Mouse (Mus musculus) ovary, adult 2 months (tissue): Measurements from ENCODE around the gene Acoxl. TPM values are rescaled to one million over a fixed set of nuclear protein-coding genes. Genes with fewer than 3 reads are reported as not detected.

Source experiments
- polyA plus RNA-seq: library from polyadenylated mRNA; depleted of rRNA; stranded (reverse); fragments of >200 nt; gene quantifications from 2 replicates; pipeline ENCODE4 v1.2.3, GENCODE M21; 2012; rRNA removed

The Acoxl gene
- 0.67 and 0.73 TPM in 2 replicates for polyA plus RNA-seq

GRCm38 (mm10) chr2:127838576-127838975 is at the start of gene Acoxl:
Gene Acoxl, plus strand, starts transcription at chr2:127838876.

DNA sequence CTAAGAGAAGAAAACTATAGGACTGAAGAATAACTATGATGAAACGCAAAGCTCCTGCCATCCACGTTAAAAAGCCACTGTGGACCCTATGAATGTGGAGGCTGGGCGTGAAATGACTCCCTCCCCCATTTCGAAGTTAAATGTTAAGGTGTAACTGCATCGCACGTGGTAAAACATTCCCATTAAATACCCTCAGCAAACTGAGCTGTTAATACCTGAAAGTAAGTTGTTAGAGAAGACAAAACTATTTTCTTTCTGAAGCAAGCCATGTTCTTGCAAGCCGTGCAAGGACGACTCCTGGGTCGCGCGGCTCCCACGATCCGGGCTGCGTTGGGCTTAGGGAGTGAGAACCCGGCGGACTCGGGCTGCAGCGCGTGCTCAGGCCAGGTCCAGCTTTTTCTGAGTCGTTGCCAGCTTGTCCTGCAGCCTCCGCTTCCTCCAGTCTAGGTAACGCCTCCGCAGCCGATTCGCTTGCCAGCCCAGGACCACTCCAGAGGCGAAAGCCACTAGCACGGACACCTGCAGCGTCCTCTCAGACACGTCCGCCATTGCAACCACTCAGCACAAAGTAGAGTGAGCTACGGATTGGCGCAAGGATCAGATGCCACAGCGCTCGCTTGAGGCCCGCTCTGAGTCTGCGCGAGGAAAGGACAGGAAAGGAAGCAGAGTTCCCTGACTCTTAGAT is 46.6 kb upstream of the Acoxl start, which contains the start of gene Mtln:
Gene Mtln (minus strand): TSS at position 570 of the 685 bp plus-strand sequence.

DNA sequence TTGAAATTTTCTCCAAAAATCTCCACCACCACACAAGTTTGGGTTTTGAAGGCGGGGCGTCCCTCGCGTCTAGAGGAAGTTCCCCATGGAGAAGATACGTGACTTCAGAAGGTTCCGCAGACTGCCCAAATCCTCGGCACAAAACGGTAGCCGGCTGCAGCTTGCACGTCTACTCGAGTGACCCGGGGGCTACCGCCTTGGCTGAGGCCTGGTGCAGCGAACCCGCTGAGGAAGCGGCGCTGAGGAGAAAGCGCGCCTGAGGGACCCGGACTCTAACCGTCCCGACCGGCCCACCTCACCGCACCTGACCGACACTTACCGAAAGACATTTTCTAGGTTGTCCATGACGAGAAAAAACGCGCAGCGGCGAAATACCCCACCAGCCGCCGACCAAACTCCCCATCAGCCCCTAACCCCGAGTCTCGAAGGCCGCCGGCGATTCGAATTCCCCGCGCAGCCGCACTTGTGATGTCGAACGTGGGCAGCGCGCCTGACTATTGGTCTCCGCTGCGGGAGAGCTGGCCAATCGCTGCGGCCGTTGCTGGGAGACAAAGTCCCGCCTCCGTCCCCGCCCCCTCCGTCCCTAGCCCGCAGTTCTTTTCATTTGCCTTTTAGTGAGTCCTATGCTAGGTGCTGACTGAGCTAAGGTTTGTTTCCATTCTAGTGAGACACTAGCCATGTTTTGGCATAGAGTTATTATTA is 7.1 kb upstream of the Acoxl start, which contains the start of gene Bub1:
Gene Bub1 (minus strand): TSS at position 465 of the 702 bp plus-strand sequence.

DNA sequence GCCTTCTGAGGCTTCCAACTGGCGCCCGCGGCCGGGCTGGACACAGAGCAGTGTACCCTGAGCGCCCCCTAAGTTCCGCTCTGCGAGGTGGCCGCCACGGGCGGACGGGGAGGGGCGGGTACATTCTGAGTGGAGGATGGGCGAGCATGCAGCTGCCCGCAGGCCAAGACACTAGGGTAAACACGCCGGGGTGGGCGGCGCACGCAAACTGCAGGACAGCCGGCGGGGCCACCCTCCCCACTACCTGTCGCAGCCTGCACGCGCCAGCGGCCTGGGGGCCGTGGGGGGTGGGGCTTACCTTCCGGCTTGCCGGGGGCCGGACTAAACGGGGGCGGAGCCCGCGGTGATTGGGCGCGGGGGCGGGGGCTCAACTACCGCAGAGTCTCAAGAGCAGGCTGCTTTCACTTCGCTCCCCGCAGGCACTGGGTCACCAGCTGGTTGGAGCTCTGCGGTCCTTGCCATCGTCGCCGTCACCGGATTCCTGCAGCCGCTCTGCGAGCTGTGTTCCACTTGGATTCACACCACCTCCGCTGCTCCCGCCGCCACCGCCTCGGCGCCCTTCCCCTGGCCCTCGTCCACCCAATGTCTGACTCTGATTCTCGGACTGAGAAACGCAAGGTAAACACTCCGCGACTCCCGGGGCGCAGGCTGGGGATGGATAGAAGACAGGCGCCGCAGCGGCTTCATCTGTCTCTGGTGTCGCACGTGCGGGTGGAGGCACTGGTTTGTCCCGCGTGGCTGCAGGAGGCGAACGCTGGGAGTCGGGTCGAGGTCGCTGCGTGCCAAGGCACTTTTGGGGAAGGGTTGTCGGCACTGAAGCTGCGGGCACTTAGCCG is 287.2 kb downstream of the Acoxl start, which contains the start of gene Bcl2l11:
Gene Bcl2l11 (plus strand): TSS at position 404 of the 836 bp plus-strand sequence.

Other genes starting within 250 kb of the Acoxl start
- gene Mal, start 182.2 kb upstream of the Acoxl start, polyA plus RNA-seq, result 3.4 and 4.1 TPM in 2 replicates
- 8.7 and 8.9 TPM in 2 replicates for gene Mall, start 108.9 kb upstream of the Acoxl start, polyA plus RNA-seq
- gene Nphp1, start 50.0 kb upstream of the Acoxl start, polyA plus RNA-seq, result 10.3 and 13.9 TPM in 2 replicates
- gene Mtln, start 46.4 kb upstream of the Acoxl start, polyA plus RNA-seq, result 82.7 and 135 TPM in 2 replicates
- 0.53 and 1.5 TPM in 2 replicates for gene Bub1, start 7.0 kb upstream of the Acoxl start, polyA plus RNA-seq